Mouse (Mus musculus): ENCODE measurements around the gene Igf2bp2.

The Igf2bp2 gene

GRCm38 (mm10) chr16:22162512-22163455 lies at the start of gene Igf2bp2:
Gene Igf2bp2 (minus strand): TSS chr16:22163299.
- DNase-seq (ENCODE audit: low read depth, low spot score) = peak; percentile 36

DNA sequence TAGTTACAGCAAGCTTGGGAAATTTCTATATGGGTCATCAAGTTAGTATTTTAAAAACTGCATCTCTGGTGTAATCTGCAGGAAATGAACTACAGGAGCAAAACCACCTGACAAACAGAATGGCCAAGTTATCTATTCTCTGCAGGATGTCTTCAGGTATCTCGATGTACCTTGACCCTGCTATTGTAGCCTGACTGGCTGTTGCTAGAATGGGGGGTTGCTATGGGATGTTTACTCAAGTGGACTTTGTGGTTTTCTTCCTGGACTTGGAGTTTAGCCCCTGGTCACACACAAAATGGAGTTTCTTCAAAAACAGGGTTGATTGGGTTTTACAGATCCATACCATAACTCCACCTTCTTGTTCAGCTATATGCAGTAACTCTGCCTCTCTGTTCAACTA lies 40.4 kb upstream of the Igf2bp2 start:
- no peak for DNase-seq (ENCODE audit: low read depth, low spot score)

- peak; percentile 25 for DNase-seq (ENCODE audit: low read depth, low spot score)
Observed at GRCm38 (mm10) chr16:22201858-22202257, 38.8 kb upstream of the Igf2bp2 start.

DNA sequence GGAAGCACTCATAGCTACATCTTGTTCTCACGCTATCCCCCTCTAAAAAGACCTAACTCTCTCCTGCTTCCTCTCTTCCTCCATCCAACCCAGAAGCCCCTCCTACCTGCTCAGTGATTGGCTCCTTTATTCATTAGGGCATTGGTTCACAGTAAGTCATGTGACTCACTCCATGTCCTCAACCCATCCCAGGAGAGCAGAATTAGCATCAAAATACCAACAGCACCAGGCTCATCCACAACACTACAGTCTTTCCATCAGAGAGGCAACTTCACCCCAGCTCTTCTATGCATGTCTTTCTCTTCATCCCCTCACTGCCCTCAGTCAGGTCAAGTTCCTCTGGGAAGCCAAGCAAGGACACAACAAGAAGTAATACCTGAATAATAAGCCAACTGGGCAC lies 37.4 kb upstream of the Igf2bp2 start:
- DNase-seq (ENCODE audit: low read depth, low spot score) = peak; percentile 95

DNA sequence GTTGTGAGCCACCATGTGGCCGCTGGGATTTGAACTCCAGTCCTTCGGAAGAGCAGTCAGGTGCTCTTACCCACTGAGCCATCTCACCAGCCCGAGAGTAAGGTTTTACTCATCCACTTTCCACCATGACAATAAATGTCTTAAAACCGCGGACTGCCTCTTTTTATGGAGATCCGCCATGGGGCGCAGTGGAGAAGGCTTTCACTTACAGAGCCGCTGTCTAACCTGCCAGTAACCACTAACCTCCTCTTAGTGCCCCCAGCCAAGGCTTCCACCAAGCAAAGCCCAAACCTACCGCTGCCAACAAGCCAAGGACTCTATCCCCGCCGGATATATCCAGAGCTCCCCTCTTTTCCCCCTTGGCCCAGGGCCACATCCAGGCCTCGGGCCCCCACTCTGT lies 24.3 kb upstream of the Igf2bp2 start:
- DNase-seq (ENCODE audit: low read depth, low spot score) = peak; percentile 44

- DNase-seq (ENCODE audit: low read depth, low spot score) = peak; percentile 62
Observed at GRCm38 (mm10) chr16:22185411-22185810, 22.3 kb upstream of the Igf2bp2 start.

DNA sequence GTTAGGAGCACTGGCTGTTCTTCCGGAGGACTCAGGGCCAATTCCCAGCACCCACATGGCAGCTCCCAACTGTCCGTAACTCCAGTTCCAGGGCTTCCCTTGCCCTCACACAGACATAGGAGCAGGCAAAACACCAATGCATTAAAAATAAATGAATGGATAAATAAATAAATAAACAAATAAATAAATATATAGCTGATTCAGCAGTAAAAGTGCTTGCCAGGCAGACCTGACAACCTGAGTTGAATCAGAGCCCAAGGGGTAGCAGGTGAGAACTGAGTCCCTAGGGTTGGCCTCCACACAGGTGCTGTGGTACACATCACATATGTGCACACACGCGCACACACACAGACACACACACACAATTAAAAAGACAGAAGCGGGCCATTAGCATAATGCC lies 21.0 kb upstream of the Igf2bp2 start:
- no peak for DNase-seq (ENCODE audit: low read depth, low spot score)

DNA sequence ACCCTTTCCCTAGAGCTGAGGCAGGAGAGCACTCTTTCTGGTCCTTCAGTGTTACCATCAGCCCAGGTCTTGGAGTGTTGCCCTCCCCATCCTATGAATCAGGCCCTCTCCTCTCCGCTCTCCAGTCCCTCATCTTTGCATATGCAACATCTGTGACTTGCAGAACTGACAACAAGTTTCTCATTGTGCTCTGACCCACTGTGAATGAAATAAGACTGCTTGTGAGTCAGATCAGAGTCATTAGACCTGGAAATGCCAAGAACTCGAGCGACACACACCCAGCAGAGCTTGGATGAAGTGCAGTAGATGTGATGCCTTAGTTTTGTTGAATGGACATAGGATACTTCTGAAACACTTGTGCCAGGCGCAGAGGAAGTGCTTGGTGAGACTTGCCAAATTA lies 19.2 kb upstream of the Igf2bp2 start:
- no peak for DNase-seq (ENCODE audit: low read depth, low spot score)

GRCm38 (mm10) chr16:22178793-22179192 lies 15.7 kb upstream of the Igf2bp2 start:
- no peak for DNase-seq (ENCODE audit: low read depth, low spot score)

- no peak for DNase-seq (ENCODE audit: low read depth, low spot score)
Observed at GRCm38 (mm10) chr16:22177999-22178398, 14.9 kb upstream of the Igf2bp2 start.

- DNase-seq (ENCODE audit: low read depth, low spot score) = no peak
Observed at GRCm38 (mm10) chr16:22168731-22169130, 5.6 kb upstream of the Igf2bp2 start.

GRCm38 (mm10) chr16:22165556-22165955 lies 2.5 kb upstream of the Igf2bp2 start:
- DNase-seq (ENCODE audit: low read depth, low spot score) = no peak

- DNase-seq (ENCODE audit: low read depth, low spot score) = no peak
Observed at GRCm38 (mm10) chr16:22164446-22164845, 1.3 kb upstream of the Igf2bp2 start.

- peak; percentile 72 for DNase-seq (ENCODE audit: low read depth, low spot score)
Observed at GRCm38 (mm10) chr16:22163456-22163851, 355 bp upstream of the Igf2bp2 start.

DNA sequence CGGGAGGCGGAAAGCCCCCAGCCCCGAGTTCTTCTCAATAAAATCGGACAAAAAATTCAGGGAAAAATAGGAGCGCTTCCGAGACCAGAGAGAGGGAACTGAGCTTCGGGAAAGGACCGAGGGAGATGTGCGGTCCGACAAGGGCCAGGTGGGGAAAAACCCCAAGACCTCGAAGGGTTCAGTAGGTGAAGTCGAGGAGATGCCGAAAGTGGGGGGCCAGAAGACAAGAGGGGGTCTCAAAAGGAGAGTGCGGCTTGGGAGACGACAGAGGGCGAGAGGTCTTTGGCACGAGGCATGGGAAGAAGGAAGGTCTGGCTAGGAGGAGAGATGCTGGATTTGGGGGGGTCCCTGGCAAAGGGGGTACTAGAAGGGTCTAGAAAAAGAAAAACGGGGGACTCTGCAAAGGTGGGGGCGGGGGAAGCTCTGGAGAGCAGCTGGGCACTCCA lies 1.0 kb downstream of the Igf2bp2 start:
- DNase-seq (ENCODE audit: low read depth, low spot score) = no peak

DNA sequence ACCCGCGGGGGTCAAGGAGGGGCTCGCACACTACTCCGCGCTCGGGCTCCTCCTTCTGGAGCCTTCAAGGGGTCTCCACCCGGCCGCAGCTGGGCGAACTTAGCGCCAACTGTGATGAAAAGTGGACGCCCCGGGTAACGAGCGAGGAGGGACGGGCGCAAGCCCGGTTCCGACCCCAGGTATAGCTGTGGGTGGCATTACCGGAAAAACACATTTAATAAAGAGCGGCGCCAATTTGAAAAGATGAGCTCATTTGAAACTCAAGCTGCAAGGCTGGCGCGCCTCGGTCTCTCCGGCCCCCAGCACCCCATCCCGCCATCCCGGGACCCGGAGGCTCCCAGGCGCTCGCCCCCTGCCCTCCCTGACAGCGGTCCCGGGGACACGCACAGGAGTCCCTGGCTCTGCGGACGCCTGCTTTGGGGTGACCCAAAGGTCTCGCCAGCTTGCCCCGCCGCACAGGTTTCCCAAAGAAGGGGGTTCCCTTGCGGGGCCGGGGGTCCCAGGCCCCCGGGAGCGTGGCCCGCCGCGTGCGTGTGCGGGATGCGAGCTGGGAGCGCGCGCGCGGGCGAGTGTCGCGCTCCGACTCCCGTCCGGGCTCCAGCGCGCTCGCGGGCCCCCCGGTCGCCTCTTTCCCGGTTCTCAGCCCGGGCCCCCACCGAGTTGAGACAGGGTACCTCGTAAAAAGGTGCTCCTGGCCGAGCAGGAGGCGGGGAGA lies 1.6 kb downstream of the Igf2bp2 start:
- peak; percentile 55 for DNase-seq (ENCODE audit: low read depth, low spot score)

DNA sequence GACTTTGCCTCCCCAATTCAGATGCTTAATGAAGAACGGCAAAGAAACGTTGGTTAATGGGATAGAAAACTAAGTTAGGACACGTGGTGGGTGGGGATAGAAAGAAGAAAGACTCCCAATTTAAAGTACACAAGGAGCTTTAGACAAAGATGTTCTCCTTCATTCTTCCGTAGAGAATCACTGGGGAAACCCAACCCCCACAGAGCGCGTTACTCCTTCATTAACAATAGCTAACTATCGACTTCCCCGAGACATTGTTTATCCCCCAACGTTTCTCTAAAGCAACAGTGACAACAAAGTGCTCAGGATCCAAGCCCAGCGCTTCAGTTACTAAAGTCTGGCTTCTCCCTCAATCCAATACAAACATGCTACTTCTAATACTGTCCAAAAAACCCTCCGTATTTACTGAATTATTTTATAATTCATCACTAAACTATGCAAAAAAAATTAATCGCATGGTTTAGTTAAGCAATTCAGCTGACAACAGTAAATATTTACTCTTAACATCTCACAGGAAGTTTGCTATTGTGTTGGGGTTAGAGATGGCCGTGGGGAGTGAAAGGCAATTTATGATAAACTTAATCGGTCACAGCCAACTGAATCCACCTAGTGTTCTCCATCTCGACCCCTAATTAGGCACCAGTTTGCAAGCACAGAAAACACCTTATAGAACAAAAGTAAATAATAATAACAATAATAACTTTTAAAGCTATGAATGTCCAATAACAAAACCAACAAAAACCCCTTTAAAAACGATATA lies 2.5 kb downstream of the Igf2bp2 start:
- DNase-seq (ENCODE audit: low read depth, low spot score) = peak; percentile 73

GRCm38 (mm10) chr16:22152941-22153444 lies 10.1 kb downstream of the Igf2bp2 start:
- DNase-seq (ENCODE audit: low read depth, low spot score) = no peak

DNA sequence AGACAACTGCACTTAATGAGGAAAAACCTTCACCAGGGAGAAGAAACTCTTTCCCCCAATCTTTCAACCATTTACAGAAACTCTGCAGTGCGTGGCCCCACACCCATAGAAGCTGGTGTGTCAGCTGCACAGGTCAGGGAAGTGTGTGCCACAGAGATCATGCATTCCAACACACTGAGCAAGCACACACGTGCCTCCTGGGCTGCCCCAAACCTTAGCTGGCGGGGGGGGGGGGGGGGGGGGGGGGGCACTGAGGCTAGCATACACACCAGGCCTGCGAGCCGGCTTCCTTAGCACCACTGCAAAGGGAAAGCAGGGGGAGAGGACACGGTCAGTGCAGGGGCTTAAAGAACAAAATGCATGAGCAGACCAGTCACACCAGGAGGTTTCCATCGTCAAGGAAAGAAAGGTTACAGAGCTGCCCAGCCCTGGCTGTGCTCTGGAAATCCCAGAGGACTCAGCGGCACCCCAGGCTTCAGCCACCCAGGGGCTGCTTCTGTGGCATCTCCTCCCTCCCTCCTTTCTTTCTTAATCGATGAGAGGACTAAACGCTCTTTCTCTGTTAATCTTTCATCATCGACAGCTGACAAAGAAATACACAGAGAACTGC lies 11.3 kb downstream of the Igf2bp2 start:
- no peak for DNase-seq (ENCODE audit: low read depth, low spot score)

DNA sequence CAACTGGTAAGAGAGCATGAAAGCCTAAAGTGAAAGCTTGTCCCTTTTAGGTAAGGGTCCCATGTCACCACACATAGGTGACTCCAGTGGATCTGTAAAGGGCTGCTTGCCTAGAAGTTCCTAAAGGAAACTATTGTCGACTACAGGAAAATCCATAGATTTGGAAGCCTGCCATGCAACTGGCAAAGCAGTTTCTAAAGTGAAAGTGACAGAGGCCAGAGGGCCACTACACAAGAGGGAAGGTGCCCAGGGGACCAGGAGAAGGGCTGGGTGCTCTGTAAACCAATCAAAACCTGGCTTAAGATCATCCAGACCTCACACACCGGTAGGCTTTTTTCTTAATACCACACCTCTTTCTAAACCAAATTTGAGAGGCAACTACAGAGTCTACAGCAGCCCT lies 12.7 kb downstream of the Igf2bp2 start:
- DNase-seq (ENCODE audit: low read depth, low spot score) = no peak

DNA sequence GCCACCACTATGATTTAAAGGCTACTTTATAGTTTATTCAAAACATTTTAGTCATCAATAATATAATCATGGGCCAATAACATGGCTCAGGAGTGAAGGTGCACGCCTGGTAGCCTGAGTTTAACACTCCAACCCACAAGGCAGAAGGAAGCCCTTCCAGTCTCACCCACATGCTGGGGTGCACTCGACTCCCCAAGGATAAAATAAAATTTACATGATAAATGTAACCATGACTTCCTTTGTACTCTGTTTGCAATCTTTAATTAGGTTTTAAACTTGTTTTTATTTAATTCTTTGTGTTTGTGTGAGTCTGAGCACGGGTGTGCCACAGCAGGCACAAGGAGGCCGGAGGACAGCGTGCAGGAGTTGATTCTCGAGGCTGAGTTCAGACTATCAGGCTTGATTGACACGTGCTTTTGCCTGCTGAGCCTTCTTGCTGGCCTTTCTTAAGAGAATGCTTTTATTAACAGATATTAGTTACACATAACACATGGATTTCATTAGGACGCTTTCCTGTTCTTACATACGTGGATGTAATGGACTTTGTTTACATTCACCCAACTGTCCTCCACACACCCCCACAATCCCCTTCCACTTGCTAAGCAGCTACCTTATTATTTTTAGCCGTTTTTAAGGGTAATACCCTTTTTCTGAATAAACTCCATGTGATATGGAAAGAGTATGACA lies 13.3 kb downstream of the Igf2bp2 start:
- peak; percentile 53 for DNase-seq (ENCODE audit: low read depth, low spot score)

Data from ES-CJ7 (cell line).